Mouse (Mus musculus): ENCODE data around the gene Gpr37l1. TPM values are rescaled to one million over a fixed set of nuclear protein-coding genes. Genes with fewer than 3 reads are reported as not detected.

Gene Gpr37l1
- polyA plus RNA-seq, 1 experiment, result 0.67 TPM

GRCm38 (mm10) chr1:135185936-135186335 is 18.5 kb upstream of the Gpr37l1 start:
- WGBS, result 72% methylated on average over 5 of the region's 5 CpGs
- no peak overlapping the region for H3K4me3 ChIP-seq (replicated peaks; ENCODE audit: control insufficient read depth, low read depth, low read length)
- H3K27ac ChIP-seq (ENCODE audit: control insufficient read depth, insufficient read depth, low read depth, low read length, poor library complexity), result no peak overlapping the region

GRCm38 (mm10) chr1:135183941-135184570 is 16.6 kb upstream of the Gpr37l1 start:
- WGBS, result 78% methylated on average over 11 of the region's 11 CpGs
- TF ChIP-seq CTCF (IDR thresholded peaks at IDR 0.05; ENCODE audit: control insufficient read depth, insufficient read depth, low read length) (no peak), POLR2A (IDR thresholded peaks at IDR 0.05; ENCODE audit: borderline replicate concordance, control insufficient read depth, low read depth, low read length) (no peak)

More at GRCm38 (mm10) chr1:135185936-135186335, 18.5 kb upstream of the Gpr37l1 start:
- H3K4me1 ChIP-seq (ENCODE audit: control insufficient read depth, insufficient read depth, low read length), result no peaks in the 10 kb centered on the region; the same call in 1 of the 2 replicates
- TF ChIP-seq CTCF (IDR thresholded peaks at IDR 0.05; ENCODE audit: control insufficient read depth, insufficient read depth, low read length), result no peak

GRCm38 (mm10) chr1:135183448-135183847 is 16.0 kb upstream of the Gpr37l1 start:
- no peaks in the 10 kb centered on the region; the same call in 1 of the 2 replicates for H3K4me1 ChIP-seq (ENCODE audit: control insufficient read depth, insufficient read depth, low read length)
- H3K27ac ChIP-seq (ENCODE audit: control insufficient read depth, insufficient read depth, low read depth, low read length, poor library complexity), result no peak overlapping the region
- TF ChIP-seq POLR2A (IDR thresholded peaks at IDR 0.05; ENCODE audit: borderline replicate concordance, control insufficient read depth, low read depth, low read length) (no peak), CTCF (IDR thresholded peaks at IDR 0.05; ENCODE audit: control insufficient read depth, insufficient read depth, low read length) (no peak)
- 73% methylated on average over 4 of the region's 4 CpGs for WGBS
- H3K4me3 ChIP-seq (replicated peaks; ENCODE audit: control insufficient read depth, low read depth, low read length), result no peak overlapping the region

More at GRCm38 (mm10) chr1:135183941-135184570, 16.6 kb upstream of the Gpr37l1 start:
- H3K4me3 ChIP-seq (replicated peaks; ENCODE audit: control insufficient read depth, low read depth, low read length), result no peak overlapping the region
- no peaks in the 10 kb centered on the region; the same call in 1 of the 2 replicates for H3K4me1 ChIP-seq (ENCODE audit: control insufficient read depth, insufficient read depth, low read length)
- H3K27ac ChIP-seq (ENCODE audit: control insufficient read depth, insufficient read depth, low read depth, low read length, poor library complexity), result no peak overlapping the region

GRCm38 (mm10) chr1:135182975-135183374 is 15.5 kb upstream of the Gpr37l1 start:
- Histone ChIP-seq H3K4me3 (replicated peaks; ENCODE audit: control insufficient read depth, low read depth, low read length) (no peak overlapping the region), H3K4me1 (ENCODE audit: control insufficient read depth, insufficient read depth, low read length) (no peaks in the 10 kb centered on the region; the same call in 1 of the 2 replicates), H3K27ac (ENCODE audit: control insufficient read depth, insufficient read depth, low read depth, low read length, poor library complexity) (no peak overlapping the region)
- TF ChIP-seq CTCF (IDR thresholded peaks at IDR 0.05; ENCODE audit: control insufficient read depth, insufficient read depth, low read length), result no peak
- TF ChIP-seq POLR2A (IDR thresholded peaks at IDR 0.05; ENCODE audit: borderline replicate concordance, control insufficient read depth, low read depth, low read length), result no peak
- WGBS, result 75% methylated on average over 3 of the region's 3 CpGs

- Histone ChIP-seq H3K27ac (ENCODE audit: control insufficient read depth, insufficient read depth, low read depth, low read length, poor library complexity) (no peak overlapping the region), H3K4me3 (replicated peaks; ENCODE audit: control insufficient read depth, low read depth, low read length) (no peak overlapping the region), H3K4me1 (ENCODE audit: control insufficient read depth, insufficient read depth, low read length) (no peaks in the 10 kb centered on the region; the same call in 1 of the 2 replicates)
- TF ChIP-seq POLR2A (IDR thresholded peaks at IDR 0.05; ENCODE audit: borderline replicate concordance, control insufficient read depth, low read depth, low read length) (no peak), CTCF (IDR thresholded peaks at IDR 0.05; ENCODE audit: control insufficient read depth, insufficient read depth, low read length) (no peak)
- 84% methylated on average over 8 of the region's 8 CpGs for WGBS
Measured at GRCm38 (mm10) chr1:135181880-135182623, 14.6 kb upstream of the Gpr37l1 start.

- 77% methylated on average over 4 of the region's 4 CpGs for WGBS
- no peaks in the 10 kb centered on the region; the same call in 1 of the 2 replicates for H3K4me1 ChIP-seq (ENCODE audit: control insufficient read depth, insufficient read depth, low read length)
- no peak overlapping the region for H3K4me3 ChIP-seq (replicated peaks; ENCODE audit: control insufficient read depth, low read depth, low read length)
- H3K27ac ChIP-seq (ENCODE audit: control insufficient read depth, insufficient read depth, low read depth, low read length, poor library complexity), result no peak overlapping the region
- TF ChIP-seq CTCF (IDR thresholded peaks at IDR 0.05; ENCODE audit: control insufficient read depth, insufficient read depth, low read length) (no peak), POLR2A (IDR thresholded peaks at IDR 0.05; ENCODE audit: borderline replicate concordance, control insufficient read depth, low read depth, low read length) (no peak)
Measured at GRCm38 (mm10) chr1:135181275-135181674, 13.8 kb upstream of the Gpr37l1 start.

- WGBS, result 83% methylated on average over 10 of the region's 10 CpGs
- TF ChIP-seq POLR2A (IDR thresholded peaks at IDR 0.05; ENCODE audit: borderline replicate concordance, control insufficient read depth, low read depth, low read length) (no peak), CTCF (IDR thresholded peaks at IDR 0.05; ENCODE audit: control insufficient read depth, insufficient read depth, low read length) (no peak)
- H3K27ac ChIP-seq (ENCODE audit: control insufficient read depth, insufficient read depth, low read depth, low read length, poor library complexity), result no peak overlapping the region
- H3K4me3 ChIP-seq (replicated peaks; ENCODE audit: control insufficient read depth, low read depth, low read length), result no peak overlapping the region
- H3K4me1 ChIP-seq (ENCODE audit: control insufficient read depth, insufficient read depth, low read length), result no peaks in the 10 kb centered on the region; the same call in 1 of the 2 replicates
Measured at GRCm38 (mm10) chr1:135180830-135181229, 13.3 kb upstream of the Gpr37l1 start.

GRCm38 (mm10) chr1:135178863-135179262 is 11.4 kb upstream of the Gpr37l1 start:
- no peak for TF ChIP-seq CTCF (IDR thresholded peaks at IDR 0.05; ENCODE audit: control insufficient read depth, insufficient read depth, low read length)
- TF ChIP-seq POLR2A (IDR thresholded peaks at IDR 0.05; ENCODE audit: borderline replicate concordance, control insufficient read depth, low read depth, low read length), result no peak
- WGBS, result 75% methylated on average over 7 of the region's 7 CpGs
- Histone ChIP-seq H3K4me1 (ENCODE audit: control insufficient read depth, insufficient read depth, low read length) (no peaks in the 10 kb centered on the region), H3K27ac (ENCODE audit: control insufficient read depth, insufficient read depth, low read depth, low read length, poor library complexity) (no peak overlapping the region), H3K4me3 (replicated peaks; ENCODE audit: control insufficient read depth, low read depth, low read length) (no peak overlapping the region)

All from bone marrow, adult 2 months (tissue).